Mouse (Mus musculus) midbrain, embryonic 14.5 days (tissue): ENCODE measurements around the gene Klf11. TPM values are rescaled to one million over a fixed set of nuclear protein-coding genes. Genes with fewer than 3 reads are reported as not detected.
A peak's percentile ranks its signal among the peaks of the same experiment; 100 is the strongest.

ENCODE experiments used
- ATAC-seq: fragments of 200-750 bp; cut with Nextera tagmentation; 2 replicates; pipeline ENCODE4 v1.8.0; 2017; ENCODE audit warnings: moderate number of reproducible peaks, moderate library complexity; ENCODE audit not compliant: low FRiP score, low TSS enrichment
- DNase-seq: peaks from one replicate; pipeline ENCODE4 v3.0.0-alpha.2; 2015
- H3K27ac ChIP-seq: fragments of 300-500 bp; sonication (generic); replicated peaks from 2 replicates; pipeline ENCODE4 v1.5.1; 2014; ENCODE audit warnings: mild to moderate bottlenecking, low read depth, low read length, moderate library complexity
- H3K27me3 ChIP-seq: fragments of 300-500 bp; sonication (generic); 2 replicates; pipeline ENCODE4 v1.6.1; 2014; ENCODE audit warnings: low read length, control low read depth, mixed read lengths; ENCODE audit not compliant: control insufficient read depth, insufficient read depth
- H3K36me3 ChIP-seq: fragments of 300-500 bp; sonication (generic); 2 replicates; pipeline ENCODE4 v1.6.1; 2014; ENCODE audit warnings: low read length, control low read depth; ENCODE audit not compliant: control insufficient read depth, insufficient read depth
- H3K4me1 ChIP-seq: fragments of 300-500 bp; sonication (generic); 2 replicates; pipeline ENCODE4 v1.6.1; 2014; ENCODE audit warnings: mild to moderate bottlenecking, antibody characterized with exemption, low read length, control low read depth; ENCODE audit not compliant: control insufficient read depth, insufficient read depth
- H3K4me2 ChIP-seq: fragments of 300-500 bp; sonication (generic); 2 replicates; pipeline ENCODE4 v1.6.1; 2014; ENCODE audit warnings: mild to moderate bottlenecking, low read length, moderate library complexity
- H3K4me3 ChIP-seq: fragments of 300-500 bp; sonication (generic); replicated peaks from 2 replicates; pipeline ENCODE4 v1.5.1; 2014; ENCODE audit warnings: low read depth, low read length
- H3K9ac ChIP-seq: fragments of 300-500 bp; sonication (generic); replicated peaks from 2 replicates; pipeline ENCODE4 v1.6.1; 2014; ENCODE audit warnings: mild to moderate bottlenecking, low read length, moderate library complexity
- H3K9me3 ChIP-seq: fragments of 300-500 bp; sonication (generic); 2 replicates; pipeline ENCODE4 v1.6.1; 2016; ENCODE audit warnings: low read length, control low read depth, mixed read lengths; ENCODE audit not compliant: control insufficient read depth
- WGBS: fragments of 180-500 bp; shearing (Covaris S2); extraction: QIAGEN DNeasy Blood & Tissue Kit; methylation state at CpG from one replicate; pipeline ENCODE4 v1.1.7; 2014; 5-methylcytosine and 5-hydroxymethylcytosine counted together
- polyA plus RNA-seq: library from polyadenylated mRNA; unstranded; fragments of >200 nt; fragmentation: Nextera tagmentation; extraction: Ambion mirVana; gene quantifications from 2 replicates; pipeline ENCODE4 v1.2.1, GENCODE M21; 2014

The Klf11 gene
- polyA plus RNA-seq, 1 experiment from 2014 or later: 21.9 TPM

DNA sequence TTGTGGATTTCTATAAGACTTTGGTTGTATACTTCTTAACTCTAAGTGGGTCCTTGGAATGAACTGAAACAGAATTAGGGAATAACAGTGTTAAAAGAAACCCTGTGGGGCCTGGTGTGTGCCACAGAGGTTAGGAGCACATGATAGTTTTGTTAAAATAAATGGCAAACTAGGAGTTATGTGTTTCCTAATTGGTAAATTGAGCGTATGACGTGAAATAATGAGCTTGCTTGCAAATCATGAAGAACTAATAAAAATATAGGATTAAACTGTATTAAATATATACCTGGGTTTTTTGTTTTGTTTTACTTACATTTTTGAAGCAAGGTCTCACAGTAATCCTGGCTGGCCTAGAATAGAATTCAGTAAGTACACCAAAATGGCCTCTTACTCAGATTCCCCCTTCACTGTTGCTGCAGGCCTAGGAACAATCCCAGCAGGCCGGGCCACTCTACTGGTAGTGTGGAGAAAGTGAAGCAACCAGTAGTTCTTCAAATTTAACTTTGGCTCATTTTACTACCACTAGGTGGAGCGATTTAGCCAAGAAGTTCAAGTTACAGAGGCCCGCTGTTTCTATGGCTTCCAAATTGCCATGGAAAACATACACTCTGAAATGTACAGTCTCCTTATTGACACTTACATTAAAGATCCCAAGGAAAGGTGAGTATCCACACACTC is 58.9 kb downstream of the Klf11 start:
- H3K9ac ChIP-seq: no peak overlapping the region
- no peak for ATAC-seq

DNA sequence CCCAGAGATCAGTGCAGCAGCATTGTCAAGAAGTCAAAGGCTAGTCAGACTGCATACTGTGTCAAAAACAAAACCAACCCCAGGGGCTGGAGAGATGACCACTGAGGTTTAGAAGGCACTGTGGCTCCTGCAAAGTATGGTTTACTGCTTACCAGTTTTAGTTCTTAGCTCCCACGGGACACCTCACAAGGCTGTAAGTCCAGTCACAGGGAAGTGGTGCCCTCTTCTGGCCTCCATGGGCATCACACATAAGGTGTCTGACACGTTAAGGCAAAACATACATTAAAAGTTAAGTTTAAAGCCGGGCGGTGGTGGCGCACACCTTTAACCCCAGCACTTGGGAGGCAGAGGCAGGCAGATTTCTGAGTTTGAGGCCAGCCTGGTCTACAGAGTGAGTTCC is 59.6 kb downstream of the Klf11 start:
- DNase-seq (peak; percentile 53), ATAC-seq (no peak)
- 0 out of 2 replicates have a peak, but pooled peaks cover 4% of the 10 kb centered on the region for H3K36me3 ChIP-seq
- H3K27me3 ChIP-seq: peaks cover 6% of the 10 kb centered on the region; the same call in 1 of the 2 replicates
- H3K4me1 ChIP-seq: peaks cover 11% of the 10 kb centered on the region
- no peak overlapping the region for H3K9ac ChIP-seq
- H3K4me2 ChIP-seq: 0 out of 2 replicates have a peak overlapping the region, but pooled peaks have one; percentile 81
- H3K4me3 ChIP-seq: no peak overlapping the region
- H3K9me3 ChIP-seq: no peaks in the 10 kb centered on the region
- 57% methylated on average over 5 of the region's 5 CpGs for WGBS
- H3K27ac ChIP-seq: no peak overlapping the region

More for the DNA sequence above, 58.9 kb downstream of the Klf11 start:
- Histone ChIP-seq H3K27me3 (peaks cover 6% of the 10 kb centered on the region; the same call in 1 of the 2 replicates), H3K4me1 (peaks cover 11% of the 10 kb centered on the region), H3K36me3 (0 out of 2 replicates have a peak, but pooled peaks cover 4% of the 10 kb centered on the region), H3K27ac (no peak overlapping the region), H3K4me3 (peak overlapping the region; percentile 87), H3K4me2 (peak overlapping the region; percentile 81), H3K9me3 (no peaks in the 10 kb centered on the region)
- peak; percentile 92 for DNase-seq
- 35% methylated on average over 5 of the region's 5 CpGs for WGBS

Other genes starting within 250 kb of the Klf11 start
- gene Taf1b, start 152.9 kb upstream of the Klf11 start, polyA plus RNA-seq: 36.0 and 39.7 TPM in 2 replicates
- gene Grhl1, start 79.0 kb upstream of the Klf11 start, polyA plus RNA-seq: 0.36 and 0.66 TPM in 2 replicates
- 1.4 and 1.8 TPM in 2 replicates for gene Cys1, start 30.5 kb downstream of the Klf11 start, polyA plus RNA-seq
- gene Rrm2, start 57.0 kb downstream of the Klf11 start, polyA plus RNA-seq: 38.8 and 62.6 TPM in 2 replicates
- gene Mboat2, start 179.6 kb downstream of the Klf11 start, polyA plus RNA-seq: 62.3 and 91.0 TPM in 2 replicates